Mouse (Mus musculus): Measurements from ENCODE around the gene Rnf149. TPM values are rescaled to one million over a fixed set of nuclear protein-coding genes. Genes with fewer than 3 reads are reported as not detected.
"Not testable (repeated sequence)": the region's sequence is repeated elsewhere in the genome, so short reads cannot be mapped to it uniquely, and the experiment has no call there.

Gene Rnf149
- polyA plus RNA-seq, 1 experiment from 2014 or later, result 35.1 TPM

DNA sequence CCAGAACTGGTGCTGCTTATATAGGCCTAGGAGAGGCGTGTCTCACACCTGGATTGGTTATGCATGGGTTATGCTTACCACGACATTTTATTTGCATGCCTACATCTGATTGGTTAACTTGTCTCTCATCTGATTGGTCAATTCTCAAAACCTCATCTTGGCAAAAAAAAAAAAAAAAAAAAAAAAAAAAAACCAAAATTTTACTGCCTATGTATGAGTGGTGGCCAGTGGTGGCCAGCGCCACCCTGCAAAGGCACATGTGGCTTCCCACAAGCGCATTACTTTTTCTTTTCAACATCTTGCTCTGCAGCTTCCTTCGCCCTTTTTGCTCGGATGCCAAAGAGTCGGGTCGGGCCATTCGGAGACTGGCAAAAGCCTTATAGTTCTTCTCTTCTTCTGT, 19.9 kb upstream of the Rnf149 start:
- not testable (repeated sequence) for H3K4me3 ChIP-seq (replicated peaks); H3K9ac ChIP-seq; H3K27me3 ChIP-seq (replicated peaks); ATAC-seq (ENCODE audit: insufficient read depth, low FRiP score, low read depth); H3K27ac ChIP-seq; H3K9me3 ChIP-seq; H3K4me1 ChIP-seq; H3K36me3 ChIP-seq; H3K4me2 ChIP-seq
- 93% methylated on average over 9 of the region's 9 CpGs for WGBS

DNA sequence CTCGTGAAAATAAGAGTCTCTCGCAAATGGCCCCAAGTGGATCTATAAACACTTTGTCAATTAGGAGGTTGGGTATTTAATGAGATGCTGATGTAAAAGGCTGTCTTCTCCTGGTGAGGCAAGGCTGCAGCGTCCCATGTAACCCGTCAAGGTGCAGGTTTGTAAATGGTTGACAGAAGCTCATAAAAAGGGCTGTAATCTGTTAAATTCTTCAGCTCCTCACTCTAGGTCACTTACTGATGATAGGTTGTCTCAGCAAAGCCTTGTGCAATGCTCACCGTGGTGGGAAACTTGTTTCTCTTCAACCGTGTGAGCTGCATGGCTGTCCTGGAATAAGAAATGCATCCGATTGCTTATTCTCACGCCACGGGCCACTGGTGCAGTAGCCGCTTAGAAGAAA, 16.6 kb upstream of the Rnf149 start:
- no peak for ATAC-seq (ENCODE audit: insufficient read depth, low FRiP score, low read depth)
- 75% methylated on average over 10 of the region's 10 CpGs for WGBS
- Histone ChIP-seq H3K4me1 (no peaks in the 10 kb centered on the region), H3K4me2 (no peak overlapping the region), H3K27ac (no peak overlapping the region), H3K4me3 (replicated peaks) (no peak overlapping the region), H3K9ac (no peak overlapping the region), H3K27me3 (replicated peaks) (no peaks in the 10 kb centered on the region), H3K36me3 (no peaks in the 10 kb centered on the region), H3K9me3 (no peaks in the 10 kb centered on the region)

DNA sequence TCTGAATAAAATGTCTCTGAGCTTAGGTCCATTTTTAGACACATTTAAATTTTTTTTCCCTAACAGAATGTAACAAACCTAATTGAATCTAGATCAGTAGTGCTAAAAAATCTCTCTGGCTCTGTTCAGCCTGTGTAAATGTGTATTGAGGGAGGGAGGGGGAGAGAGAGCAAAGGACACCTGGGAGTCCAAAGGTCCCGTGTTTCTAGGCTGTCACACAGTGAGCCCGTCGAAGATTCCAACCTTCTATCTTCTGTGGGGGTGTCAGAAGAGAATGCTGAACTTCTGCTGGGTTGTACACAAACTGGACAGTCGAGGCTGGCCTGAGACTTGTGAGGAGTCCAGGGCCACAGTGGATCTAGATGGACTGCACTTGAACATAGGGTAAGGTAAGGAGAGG, 14.9 kb upstream of the Rnf149 start:
- Histone ChIP-seq H3K4me2 (no peak overlapping the region), H3K27ac (no peak overlapping the region), H3K9me3 (no peaks in the 10 kb centered on the region), H3K27me3 (replicated peaks) (no peaks in the 10 kb centered on the region), H3K36me3 (no peaks in the 10 kb centered on the region), H3K9ac (no peak overlapping the region), H3K4me3 (replicated peaks) (no peak overlapping the region), H3K4me1 (no peaks in the 10 kb centered on the region)
- WGBS, result 65% methylated on average over 4 of the region's 4 CpGs
- ATAC-seq (ENCODE audit: insufficient read depth, low FRiP score, low read depth), result no peak

DNA sequence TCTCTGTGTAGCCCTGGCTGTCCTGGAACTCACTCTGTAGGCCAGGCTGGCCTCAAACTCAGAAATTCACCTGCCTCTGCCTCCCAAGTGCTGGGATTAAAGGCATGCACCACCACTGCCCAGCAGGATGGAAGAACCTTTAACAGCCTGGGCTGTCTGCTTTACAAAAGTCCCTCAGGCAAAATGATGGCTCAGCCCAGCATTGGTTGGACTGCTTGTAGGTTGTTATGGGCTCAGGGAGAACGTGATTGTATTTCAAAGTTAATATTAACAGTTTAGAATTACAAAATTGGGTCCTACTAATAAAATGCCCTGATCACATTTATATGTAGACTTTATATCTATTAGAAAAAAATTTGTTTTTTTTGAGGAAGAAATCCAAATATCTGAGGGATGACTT, 14.4 kb upstream of the Rnf149 start:
- not testable (repeated sequence) for H3K9ac ChIP-seq; H3K27me3 ChIP-seq (replicated peaks); ATAC-seq (ENCODE audit: insufficient read depth, low FRiP score, low read depth); H3K4me3 ChIP-seq (replicated peaks); H3K4me1 ChIP-seq; H3K36me3 ChIP-seq; H3K4me2 ChIP-seq; H3K27ac ChIP-seq; H3K9me3 ChIP-seq
- WGBS, result 57% methylated on average over 1 of the region's 1 CpGs

DNA sequence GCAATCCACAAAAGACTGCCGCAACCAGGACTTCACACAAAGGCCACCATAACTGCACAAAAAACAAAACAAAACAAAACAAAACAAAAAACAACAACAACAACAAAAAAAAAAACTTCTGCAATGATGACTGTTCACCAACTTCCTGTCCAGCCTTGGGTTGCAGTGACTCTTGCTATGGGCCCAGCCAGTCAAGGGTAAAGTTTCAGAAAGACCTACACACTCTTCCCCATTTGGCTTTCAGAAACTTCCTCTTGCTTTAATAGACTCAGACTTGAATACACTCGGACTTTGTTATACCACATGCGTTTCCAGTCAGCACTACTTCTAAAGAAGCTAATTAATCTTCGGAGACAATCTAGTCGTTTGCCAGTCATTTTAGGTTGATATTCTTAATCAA, 13.0 kb upstream of the Rnf149 start:
- no peak for ATAC-seq (ENCODE audit: insufficient read depth, low FRiP score, low read depth)
- Histone ChIP-seq H3K27me3 (replicated peaks) (no peaks in the 10 kb centered on the region), H3K4me1 (no peaks in the 10 kb centered on the region), H3K9me3 (no peaks in the 10 kb centered on the region), H3K4me3 (replicated peaks) (no peak overlapping the region), H3K36me3 (no peaks in the 10 kb centered on the region), H3K27ac (no peak overlapping the region), H3K9ac (no peak overlapping the region), H3K4me2 (no peak overlapping the region)
- WGBS, result 65% methylated on average over 5 of the region's 5 CpGs

DNA sequence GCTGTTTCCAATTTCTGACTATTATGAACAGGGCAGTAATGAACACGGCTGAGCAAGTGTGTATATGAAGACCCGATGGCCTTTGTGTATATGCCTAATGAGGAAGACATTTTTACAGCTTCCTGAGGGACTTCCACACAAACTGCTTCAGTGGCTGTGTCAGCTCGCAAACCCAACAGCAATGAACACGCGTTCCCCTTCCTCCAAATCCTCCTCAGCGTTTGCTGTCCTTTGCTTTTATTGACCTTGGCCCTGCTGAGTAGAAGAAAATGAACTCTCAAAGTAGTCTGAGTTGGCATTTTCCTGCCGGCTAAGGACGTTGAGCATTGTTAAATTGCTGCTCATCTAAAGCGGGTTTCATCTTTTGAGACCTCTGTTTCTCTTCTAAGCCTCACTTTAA, 8.2 kb upstream of the Rnf149 start:
- H3K9ac ChIP-seq, result no peak overlapping the region
- H3K4me1 ChIP-seq, result no peaks in the 10 kb centered on the region
- H3K27ac ChIP-seq, result no peak overlapping the region
- no peaks in the 10 kb centered on the region for H3K9me3 ChIP-seq
- 77% methylated on average over 9 of the region's 9 CpGs for WGBS
- H3K4me3 ChIP-seq (replicated peaks), result no peak overlapping the region
- no peaks in the 10 kb centered on the region for H3K36me3 ChIP-seq
- no peak for ATAC-seq (ENCODE audit: insufficient read depth, low FRiP score, low read depth)
- no peaks in the 10 kb centered on the region for H3K27me3 ChIP-seq (replicated peaks)
- H3K4me2 ChIP-seq, result no peak overlapping the region

DNA sequence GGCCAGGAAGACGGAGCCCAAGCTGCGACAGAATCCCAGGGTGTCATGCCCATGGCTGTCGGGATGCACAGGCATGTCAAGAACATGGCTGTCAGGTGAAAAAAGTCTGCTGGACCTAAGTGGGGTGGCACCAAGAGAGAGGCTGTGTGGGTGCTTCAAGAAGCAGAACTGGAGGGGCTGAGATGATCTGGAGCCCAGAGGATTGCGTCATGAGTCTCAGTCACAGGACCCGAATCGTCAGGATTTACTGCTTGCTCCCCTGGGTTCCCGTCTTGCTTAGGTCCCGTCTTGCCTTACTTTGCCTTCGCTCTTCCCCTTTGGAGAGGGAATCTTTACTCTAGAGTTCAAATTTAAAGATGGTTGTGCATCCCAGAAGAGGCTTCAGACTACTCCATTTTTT, 6.0 kb upstream of the Rnf149 start:
- no peaks in the 10 kb centered on the region for H3K36me3 ChIP-seq
- whole genome bisulfite sequencing, result 87% methylated on average over 9 of the region's 9 CpGs
- H3K4me3 ChIP-seq (replicated peaks), result no peak overlapping the region
- no peak overlapping the region for H3K4me2 ChIP-seq
- no peak overlapping the region for H3K9ac ChIP-seq
- no peaks in the 10 kb centered on the region for H3K27me3 ChIP-seq (replicated peaks)
- H3K27ac ChIP-seq, result no peak overlapping the region
- no peaks in the 10 kb centered on the region for H3K9me3 ChIP-seq
- ATAC-seq (ENCODE audit: insufficient read depth, low FRiP score, low read depth), result no peak
- no peaks in the 10 kb centered on the region for H3K4me1 ChIP-seq

DNA sequence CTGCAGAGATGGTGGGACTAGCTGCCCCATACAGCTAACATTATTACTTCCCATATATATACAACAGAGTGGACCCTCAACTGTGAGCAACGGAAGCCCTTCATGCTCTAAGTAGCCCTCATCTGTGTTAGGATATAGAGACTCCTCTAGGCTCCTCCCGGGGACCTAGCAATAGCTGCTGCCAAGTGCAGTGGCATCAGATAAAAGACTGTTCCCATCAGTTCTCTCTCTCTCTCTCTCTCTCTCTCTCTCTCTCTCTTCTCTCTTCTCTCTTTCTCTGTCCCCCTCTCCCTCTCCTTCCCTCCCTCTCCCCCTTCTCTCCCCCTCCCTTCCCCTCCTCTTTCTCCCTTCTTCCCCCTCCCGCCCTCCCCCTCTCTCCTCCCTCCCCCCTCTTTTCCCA, 4.0 kb upstream of the Rnf149 start:
- H3K36me3 ChIP-seq, result no peaks in the 10 kb centered on the region
- no peak overlapping the region for H3K9ac ChIP-seq
- H3K9me3 ChIP-seq, result no peaks in the 10 kb centered on the region
- no peak for ATAC-seq (ENCODE audit: insufficient read depth, low FRiP score, low read depth)
- H3K4me3 ChIP-seq (replicated peaks), result no peak overlapping the region
- no peak overlapping the region for H3K4me2 ChIP-seq
- H3K27me3 ChIP-seq (replicated peaks), result no peaks in the 10 kb centered on the region
- no peaks in the 10 kb centered on the region for H3K4me1 ChIP-seq
- 67% methylated on average over 2 of the region's 3 CpGs for WGBS
- H3K27ac ChIP-seq, result no peak overlapping the region

DNA sequence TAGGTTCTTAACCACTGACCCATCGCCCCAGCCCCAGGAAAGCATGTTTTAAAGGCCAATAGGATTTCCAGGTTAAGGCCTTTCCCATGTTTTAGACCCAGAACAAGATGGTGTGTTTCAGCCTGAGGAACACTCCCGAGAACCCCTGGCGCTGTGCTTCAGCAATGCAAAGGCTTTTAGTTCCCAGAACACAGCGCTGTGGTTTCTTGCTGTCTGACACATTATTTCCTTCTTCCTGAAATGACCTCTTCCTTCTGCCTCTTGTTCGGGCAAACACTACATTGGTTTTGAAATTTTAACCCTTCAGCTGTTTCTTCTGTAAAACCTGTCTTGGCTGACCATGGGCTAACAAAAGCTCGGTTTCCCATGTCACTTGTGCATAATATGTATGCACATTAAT, 1.9 kb upstream of the Rnf149 start:
- no peak for ATAC-seq (ENCODE audit: insufficient read depth, low FRiP score, low read depth)
- peak overlapping the region; percentile 35; the same call in 1 of the 2 replicates for H3K27ac ChIP-seq
- no peak overlapping the region for H3K4me2 ChIP-seq
- WGBS, result 61% methylated on average over 6 of the region's 6 CpGs
- H3K36me3 ChIP-seq, result no peaks in the 10 kb centered on the region
- no peaks in the 10 kb centered on the region for H3K27me3 ChIP-seq (replicated peaks)
- no peaks in the 10 kb centered on the region for H3K9me3 ChIP-seq
- peaks cover 10% of the 10 kb centered on the region for H3K4me1 ChIP-seq
- no peak overlapping the region for H3K9ac ChIP-seq
- no peak overlapping the region for H3K4me3 ChIP-seq (replicated peaks)

DNA sequence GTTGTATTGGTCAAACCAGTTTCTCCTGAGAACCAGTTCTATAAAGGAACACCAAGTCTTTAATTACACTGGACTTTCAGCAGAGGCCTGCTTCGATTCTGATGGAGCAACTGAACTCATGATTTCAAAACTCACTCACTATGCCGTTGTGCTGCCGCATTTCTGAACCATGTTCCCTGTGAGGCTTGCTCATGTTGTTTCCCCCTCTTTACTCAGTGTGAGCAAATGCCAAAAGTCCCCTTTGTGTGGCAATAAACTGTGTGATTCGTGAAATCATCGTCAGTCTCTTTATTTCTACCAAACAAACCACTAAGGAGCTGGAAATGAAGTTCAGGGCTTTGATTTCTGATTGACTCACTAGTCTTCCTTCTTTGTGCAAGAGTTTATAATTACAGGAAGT, 1.2 kb upstream of the Rnf149 start:
- Histone ChIP-seq H3K4me3 (replicated peaks) (no peak overlapping the region), H3K4me2 (no peak overlapping the region), H3K27me3 (replicated peaks) (no peaks in the 10 kb centered on the region), H3K27ac (no peak overlapping the region; the same call in 1 of the 2 replicates), H3K4me1 (peaks cover 10% of the 10 kb centered on the region), H3K9me3 (no peaks in the 10 kb centered on the region), H3K36me3 (no peaks in the 10 kb centered on the region), H3K9ac (no peak overlapping the region)
- 78% methylated on average over 5 of the region's 5 CpGs for WGBS
- ATAC-seq (ENCODE audit: insufficient read depth, low FRiP score, low read depth), result no peak

DNA sequence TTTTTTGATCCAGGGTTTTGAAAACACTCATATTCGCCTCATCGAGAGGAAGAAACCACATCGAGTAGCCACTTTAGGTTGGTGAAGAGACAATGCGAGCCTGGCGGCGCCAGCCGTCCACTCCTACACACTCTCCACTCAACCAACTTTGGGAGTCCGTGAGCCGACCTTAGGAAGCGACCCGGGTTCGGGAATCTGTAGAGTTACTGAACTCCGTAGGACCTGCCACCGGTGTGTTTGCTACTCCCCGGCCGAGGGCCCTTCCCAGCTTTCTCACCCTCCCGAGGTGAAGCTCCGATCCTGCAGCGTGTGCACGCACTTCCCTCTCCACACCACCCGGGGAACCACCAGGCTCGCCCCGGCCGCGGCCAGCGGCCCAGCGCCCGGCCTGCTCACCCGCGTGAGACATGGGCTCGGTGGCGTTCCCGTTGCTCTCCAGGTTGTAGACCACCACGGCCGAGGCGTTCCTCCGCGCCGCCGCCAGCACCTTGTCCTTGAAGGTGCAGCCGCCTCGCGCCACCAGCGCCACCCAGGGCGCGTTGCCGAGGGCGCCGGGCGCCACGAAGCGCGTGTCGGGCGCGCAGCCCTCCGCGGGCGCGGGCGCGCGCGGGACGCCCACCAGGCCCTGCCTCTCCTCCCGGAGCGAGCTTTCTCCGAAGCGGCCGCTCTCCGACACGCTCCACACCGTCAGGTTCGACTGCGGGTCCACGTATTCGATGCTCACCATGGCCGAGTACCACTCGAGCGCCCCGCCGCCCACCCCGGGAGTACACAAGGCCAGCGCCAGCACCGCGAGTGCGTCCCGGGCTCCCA, 568 bp downstream of the Rnf149 start:
- Histone ChIP-seq H3K36me3 (no peaks in the 10 kb centered on the region), H3K9me3 (no peaks in the 10 kb centered on the region)

DNA sequence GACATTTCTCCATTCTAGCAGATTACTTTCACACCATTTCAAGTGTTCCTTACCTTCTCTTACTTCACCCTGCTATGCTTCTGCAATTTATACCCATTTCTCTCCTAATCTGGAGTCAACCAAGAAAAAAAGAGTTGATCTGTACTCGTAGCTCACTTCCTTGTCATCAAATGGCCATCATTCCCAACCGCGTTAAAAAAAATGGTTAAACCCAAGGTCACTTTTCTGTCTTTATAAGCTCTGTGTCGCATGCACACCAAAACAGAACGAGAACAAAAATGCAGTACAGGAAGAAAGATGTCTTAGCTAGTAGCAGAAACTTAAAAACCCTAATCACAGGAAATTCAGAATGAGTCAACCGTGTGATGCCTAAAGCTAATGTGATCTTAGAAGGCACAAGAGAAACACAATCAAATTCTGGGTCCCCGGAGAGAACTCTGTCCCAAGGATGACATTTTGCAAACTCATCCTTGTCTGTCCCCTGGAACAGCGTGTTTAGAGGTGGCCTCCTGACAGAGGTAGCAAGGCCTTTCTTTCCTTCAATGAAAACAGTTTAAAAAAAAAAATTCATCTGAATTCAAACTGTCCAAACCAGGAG, 1.3 kb downstream of the Rnf149 start:
- peak overlapping the region; percentile 91; the same call in 1 of the 2 replicates for H3K9ac ChIP-seq
- ATAC-seq (ENCODE audit: insufficient read depth, low FRiP score, low read depth), result no peak
- H3K4me2 ChIP-seq, result peak overlapping the region; percentile 59
- no peaks in the 10 kb centered on the region for H3K9me3 ChIP-seq
- 6% methylated on average over 8 of the region's 8 CpGs for WGBS
- H3K4me3 ChIP-seq (replicated peaks), result peak overlapping the region; percentile 97
- H3K4me1 ChIP-seq, result peaks cover 14% of the 10 kb centered on the region
- H3K27ac ChIP-seq, result peak overlapping the region; percentile 99
- H3K27me3 ChIP-seq (replicated peaks), result no peaks in the 10 kb centered on the region
- no peaks in the 10 kb centered on the region for H3K36me3 ChIP-seq

More for the DNA sequence above, 568 bp downstream of the Rnf149 start:
- peak; percentile 66 for ATAC-seq (ENCODE audit: insufficient read depth, low FRiP score, low read depth)
- peak overlapping the region; percentile 99 for H3K27ac ChIP-seq
- H3K4me3 ChIP-seq (replicated peaks), result peak overlapping the region; percentile 97
- H3K9ac ChIP-seq, result peak overlapping the region; percentile 91
- peak overlapping the region; percentile 59 for H3K4me2 ChIP-seq
- peaks cover 14% of the 10 kb centered on the region for H3K4me1 ChIP-seq
- no peaks in the 10 kb centered on the region for H3K27me3 ChIP-seq (replicated peaks)
- under 1% methylated on average over 88 of the region's 88 CpGs for WGBS

All from stomach, embryonic 15.5 days (tissue).